Mouse (Mus musculus) liver, embryonic 13.5 days (tissue): ENCODE results near the gene Soga1. TPM values are rescaled to one million over a fixed set of nuclear protein-coding genes. Genes with fewer than 3 reads are reported as not detected.

Experiments
- ATAC-seq: fragments of 200-750 bp; cut with Nextera tagmentation; 2 replicates; pipeline ENCODE4 v1.8.0; 2017; ENCODE audit warnings: low read depth, mild to moderate bottlenecking, moderate number of reproducible peaks, moderate library complexity
- DNase-seq: peaks from one replicate; pipeline ENCODE4 v3.0.0; 2022
- H3K27ac ChIP-seq: fragments of 300-500 bp; sonication (generic); 2 replicates; pipeline ENCODE4 v1.5.1; 2015; ENCODE audit warnings: moderate library complexity, mild to moderate bottlenecking, inconsistent platforms
- H3K27me3 ChIP-seq: fragments of 300-500 bp; sonication (generic); 2 replicates; pipeline ENCODE4 v1.6.1; 2015; ENCODE audit warnings: mild to moderate bottlenecking, inconsistent platforms
- H3K36me3 ChIP-seq: fragments of 300-500 bp; sonication (generic); 2 replicates; pipeline ENCODE4 v1.6.1; 2015; ENCODE audit warnings: mild to moderate bottlenecking, inconsistent platforms
- H3K4me1 ChIP-seq: fragments of 300-500 bp; sonication (generic); replicated peaks from 2 replicates; pipeline ENCODE4 v1.6.1; 2015; ENCODE audit warnings: inconsistent platforms
- H3K4me2 ChIP-seq: fragments of 300-500 bp; sonication (generic); 2 replicates; pipeline ENCODE4 v1.6.1; 2015; ENCODE audit warnings: inconsistent platforms, mild to moderate bottlenecking, moderate library complexity
- H3K4me3 ChIP-seq: fragments of 300-500 bp; sonication (generic); replicated peaks from 2 replicates; pipeline ENCODE4 v1.5.1; 2015; ENCODE audit warnings: mild to moderate bottlenecking, inconsistent platforms
- H3K9ac ChIP-seq: fragments of 300-500 bp; sonication (generic); 2 replicates; pipeline ENCODE4 v1.6.1; 2015; ENCODE audit warnings: mild to moderate bottlenecking, inconsistent platforms
- H3K9me3 ChIP-seq: fragments of 300-500 bp; sonication (generic); replicated peaks from 2 replicates; pipeline ENCODE4 v1.6.1; 2016; ENCODE audit warnings: inconsistent platforms
- WGBS: fragments of 180-500 bp; shearing (Covaris S2); methylation state at CpG from one replicate; pipeline ENCODE4 v1.1.7; 2015; ENCODE audit not compliant: insufficient replicate concordance; 5-methylcytosine and 5-hydroxymethylcytosine counted together
- polyA plus RNA-seq: library from polyadenylated mRNA; unstranded; fragments of >200 nt; fragmentation: Nextera tagmentation; extraction: Ambion mirVana; gene quantifications from 2 replicates; pipeline ENCODE4 v1.2.1, GENCODE M21; 2015

The Soga1 gene
- polyA plus RNA-seq, 1 experiment from 2014 or later, result 1.8 TPM

DNA sequence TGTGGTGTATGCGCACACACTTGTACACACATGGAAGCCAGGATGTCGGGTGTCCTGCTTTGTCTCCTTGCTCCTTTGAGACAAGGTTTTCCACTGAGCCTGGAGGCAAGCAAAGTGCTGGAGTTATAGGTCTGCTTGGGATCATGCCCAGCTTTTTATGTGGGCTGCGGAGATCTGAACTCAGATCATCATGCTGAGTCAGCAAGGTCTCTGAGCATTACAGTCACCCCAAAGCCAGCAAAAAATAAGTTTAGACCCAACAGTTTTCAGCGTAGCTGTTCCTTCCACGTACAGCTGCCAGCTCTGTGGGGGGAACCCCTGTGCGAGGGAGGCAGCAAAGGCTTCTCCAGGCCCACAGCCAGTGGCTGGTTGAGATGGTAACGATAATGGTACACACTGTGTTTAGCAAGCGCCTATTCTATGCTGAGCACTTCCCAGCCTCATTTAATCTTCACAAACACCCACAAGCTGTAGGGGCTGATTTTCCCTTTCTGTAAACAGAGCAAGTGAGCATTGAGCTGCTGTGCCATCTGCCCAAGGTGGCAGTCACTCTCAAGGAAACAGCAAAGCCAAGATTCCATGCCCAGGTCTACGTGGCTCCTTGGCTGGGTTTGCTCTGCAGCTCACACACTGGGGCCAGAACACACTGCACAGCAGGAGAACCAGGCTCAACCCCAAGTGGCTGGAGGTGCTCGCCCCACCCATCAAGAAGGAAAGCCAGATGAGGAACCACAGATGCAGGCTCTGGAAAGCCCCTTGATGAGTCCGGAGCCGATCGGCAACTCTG is 30.5 kb downstream of the Soga1 start:
- no peak overlapping the region for H3K9ac ChIP-seq
- no peaks in the 10 kb centered on the region for H3K4me1 ChIP-seq
- 85% methylated on average over 13 of the region's 13 CpGs for WGBS
- ATAC-seq (no peak), DNase-seq (no peak)
- no peak overlapping the region for H3K4me3 ChIP-seq
- H3K4me2 ChIP-seq, result no peak overlapping the region
- no peaks in the 10 kb centered on the region for H3K9me3 ChIP-seq
- no peak overlapping the region for H3K27ac ChIP-seq
- no peaks in the 10 kb centered on the region for H3K27me3 ChIP-seq
- H3K36me3 ChIP-seq, result peaks cover 40% of the 10 kb centered on the region

DNA sequence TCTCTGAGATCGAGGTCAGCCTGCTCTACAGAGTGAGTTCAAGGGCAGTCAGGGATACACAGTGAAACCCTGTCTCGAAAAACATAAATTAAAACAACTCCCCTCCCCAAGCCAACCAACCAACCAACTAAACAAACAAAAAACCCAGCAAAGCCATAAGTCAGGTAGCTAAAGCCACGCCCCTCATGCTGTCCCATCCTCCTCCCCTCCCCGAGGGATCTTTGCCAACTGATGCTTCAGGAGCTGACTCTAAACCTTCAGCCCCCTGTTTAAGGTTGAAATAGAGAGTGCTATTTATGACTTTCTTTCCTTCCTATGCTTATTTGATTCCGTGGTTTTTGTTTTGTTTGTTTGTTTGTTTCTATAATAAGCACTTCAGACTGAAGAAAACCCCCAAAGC is 32.1 kb downstream of the Soga1 start:
- Histone ChIP-seq H3K9ac (no peak overlapping the region), H3K4me2 (no peak overlapping the region), H3K27ac (no peak overlapping the region), H3K27me3 (no peaks in the 10 kb centered on the region), H3K4me3 (no peak overlapping the region), H3K9me3 (no peaks in the 10 kb centered on the region), H3K4me1 (no peaks in the 10 kb centered on the region), H3K36me3 (peaks cover 35% of the 10 kb centered on the region)
- DNase-seq, result no peak
- WGBS, result 73% methylated on average over 5 of the region's 5 CpGs
- ATAC-seq, result no peak

DNA sequence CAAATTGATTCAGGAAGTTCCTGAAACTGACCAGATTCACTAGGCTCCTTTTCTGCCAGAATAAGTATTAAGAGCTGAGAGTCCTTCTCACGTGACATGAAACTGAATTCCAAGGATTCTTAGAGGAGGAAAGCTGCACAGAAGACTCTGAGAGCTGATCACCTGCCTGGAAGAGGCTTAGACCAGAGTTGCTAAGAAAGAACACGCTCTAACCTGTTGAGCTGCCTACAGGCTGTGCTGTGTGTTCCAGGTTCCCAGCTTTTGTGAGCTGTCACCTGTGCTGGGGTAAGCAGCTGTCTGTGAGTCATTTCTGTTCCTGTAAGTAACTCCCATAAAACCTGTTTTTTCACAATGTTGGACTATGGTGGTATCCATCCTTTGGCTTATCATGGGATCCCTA is 33.1 kb downstream of the Soga1 start:
- 69% methylated on average over 2 of the region's 2 CpGs for WGBS
- no peak for ATAC-seq
- H3K36me3 ChIP-seq, result peaks cover 33% of the 10 kb centered on the region

DNA sequence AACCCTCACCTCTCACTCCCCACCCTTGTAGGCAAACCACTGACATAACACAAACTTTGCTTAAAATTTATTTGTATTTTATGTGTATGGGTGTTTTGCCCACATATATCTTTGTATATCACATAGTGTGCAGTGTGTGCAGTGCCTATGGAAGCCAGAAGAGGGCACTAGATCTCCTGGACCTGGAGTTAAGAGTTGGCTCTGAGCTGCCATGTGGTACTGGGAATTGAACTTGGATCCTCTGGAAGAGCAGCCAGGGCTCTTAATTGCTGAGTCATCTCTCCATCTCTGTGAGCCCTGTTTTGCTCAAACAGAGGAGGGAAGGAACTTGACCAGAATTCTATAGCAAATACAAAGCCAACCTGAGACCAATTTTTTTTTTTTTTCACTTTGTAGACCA is 35.1 kb downstream of the Soga1 start:
- Histone ChIP-seq H3K4me1 (no peaks in the 10 kb centered on the region), H3K4me3 (no peak overlapping the region), H3K36me3 (peaks cover 47% of the 10 kb centered on the region)

More for the DNA sequence above, 33.1 kb downstream of the Soga1 start:
- Histone ChIP-seq H3K9ac (no peak overlapping the region), H3K27me3 (no peaks in the 10 kb centered on the region), H3K4me2 (no peak overlapping the region), H3K4me3 (no peak overlapping the region), H3K4me1 (no peaks in the 10 kb centered on the region), H3K27ac (no peak overlapping the region), H3K9me3 (no peaks in the 10 kb centered on the region)
- DNase-seq, result no peak

DNA sequence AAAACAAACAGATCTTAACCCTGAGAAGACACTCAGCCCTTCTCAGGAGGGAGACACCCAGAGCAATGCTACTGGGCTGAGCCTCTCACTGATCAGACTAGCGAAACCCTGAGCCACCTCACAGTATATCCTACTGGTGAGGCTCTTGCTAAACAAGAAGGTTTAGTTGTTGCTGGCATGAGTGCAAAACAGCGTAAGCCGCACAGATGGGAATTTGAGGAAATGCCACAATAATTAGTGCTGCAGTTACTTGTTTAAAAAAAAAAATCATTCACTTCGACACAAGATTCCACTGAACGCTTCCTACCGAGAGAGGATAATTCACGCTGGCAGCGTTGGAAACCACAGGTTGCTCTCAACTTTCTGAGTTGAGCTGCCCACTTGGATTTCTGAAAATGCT is 35.5 kb downstream of the Soga1 start:
- Histone ChIP-seq H3K4me2 (no peak overlapping the region), H3K4me3 (no peak overlapping the region), H3K4me1 (no peaks in the 10 kb centered on the region), H3K9me3 (no peaks in the 10 kb centered on the region), H3K9ac (no peak overlapping the region), H3K27ac (no peak overlapping the region), H3K27me3 (no peaks in the 10 kb centered on the region), H3K36me3 (peaks cover 44% of the 10 kb centered on the region)
- DNase-seq (no peak), ATAC-seq (no peak)
- WGBS, result 82% methylated on average over 8 of the region's 8 CpGs

More for the DNA sequence above, 35.1 kb downstream of the Soga1 start:
- DNase-seq (no peak), ATAC-seq (no peak)
- Histone ChIP-seq H3K27me3 (no peaks in the 10 kb centered on the region), H3K9me3 (no peaks in the 10 kb centered on the region), H3K4me2 (no peak overlapping the region), H3K9ac (no peak overlapping the region), H3K27ac (no peak overlapping the region)

DNA sequence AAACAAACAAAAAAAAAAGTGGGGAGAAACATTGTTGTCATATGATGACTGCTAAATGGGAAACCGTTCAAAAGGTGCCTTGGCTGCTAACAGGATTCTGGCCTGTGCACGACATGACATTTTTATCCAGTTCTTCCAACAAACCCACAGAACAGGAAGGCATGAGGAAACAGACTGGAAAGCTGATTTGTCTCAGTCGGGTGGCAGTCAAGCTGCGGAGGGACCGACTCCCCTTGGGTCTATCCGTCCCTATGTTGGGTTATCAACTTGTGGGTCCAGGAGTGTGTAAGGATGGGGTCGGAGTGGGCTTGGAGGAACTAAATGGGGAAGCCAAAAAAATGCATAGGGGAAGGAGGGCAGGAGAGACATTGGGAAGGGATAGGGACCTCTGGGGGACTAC is 37.6 kb downstream of the Soga1 start:
- H3K27me3 ChIP-seq, result no peaks in the 10 kb centered on the region
- H3K36me3 ChIP-seq, result peaks cover 44% of the 10 kb centered on the region
- ATAC-seq (no peak), DNase-seq (no peak)
- H3K9me3 ChIP-seq, result no peaks in the 10 kb centered on the region
- no peaks in the 10 kb centered on the region for H3K4me1 ChIP-seq
- no peak overlapping the region for H3K4me3 ChIP-seq
- no peak overlapping the region for H3K9ac ChIP-seq
- WGBS, result 35% methylated on average over 7 of the region's 7 CpGs
- H3K4me2 ChIP-seq, result no peak overlapping the region
- H3K27ac ChIP-seq, result no peak overlapping the region

DNA sequence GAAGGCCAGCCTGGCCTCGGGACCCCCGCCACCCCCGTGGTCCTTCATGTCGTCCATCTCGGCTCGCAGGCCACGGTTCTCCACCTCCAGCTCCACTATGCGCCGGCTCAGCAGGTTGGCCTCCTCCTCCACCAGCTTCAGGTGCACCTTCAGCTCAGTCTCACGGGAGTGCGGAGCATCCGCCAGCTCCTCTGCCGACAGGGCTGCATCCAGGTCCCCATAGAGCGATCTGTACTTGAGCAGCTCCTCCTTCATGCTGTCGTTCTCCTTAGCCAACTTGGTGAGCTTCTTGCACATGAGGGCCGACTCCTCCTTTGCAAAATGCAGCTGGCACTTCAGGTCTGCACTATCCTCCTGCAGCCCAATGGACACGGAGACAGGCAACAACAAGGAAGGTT is 38.4 kb downstream of the Soga1 start:
- Histone ChIP-seq H3K9ac (no peak overlapping the region), H3K4me3 (no peak overlapping the region), H3K4me1 (no peaks in the 10 kb centered on the region), H3K27ac (no peak overlapping the region), H3K36me3 (peaks cover 36% of the 10 kb centered on the region), H3K4me2 (no peak overlapping the region), H3K27me3 (no peaks in the 10 kb centered on the region), H3K9me3 (no peaks in the 10 kb centered on the region)
- 81% methylated on average over 17 of the region's 17 CpGs for WGBS
- ATAC-seq, result no peak
- no peak for DNase-seq

DNA sequence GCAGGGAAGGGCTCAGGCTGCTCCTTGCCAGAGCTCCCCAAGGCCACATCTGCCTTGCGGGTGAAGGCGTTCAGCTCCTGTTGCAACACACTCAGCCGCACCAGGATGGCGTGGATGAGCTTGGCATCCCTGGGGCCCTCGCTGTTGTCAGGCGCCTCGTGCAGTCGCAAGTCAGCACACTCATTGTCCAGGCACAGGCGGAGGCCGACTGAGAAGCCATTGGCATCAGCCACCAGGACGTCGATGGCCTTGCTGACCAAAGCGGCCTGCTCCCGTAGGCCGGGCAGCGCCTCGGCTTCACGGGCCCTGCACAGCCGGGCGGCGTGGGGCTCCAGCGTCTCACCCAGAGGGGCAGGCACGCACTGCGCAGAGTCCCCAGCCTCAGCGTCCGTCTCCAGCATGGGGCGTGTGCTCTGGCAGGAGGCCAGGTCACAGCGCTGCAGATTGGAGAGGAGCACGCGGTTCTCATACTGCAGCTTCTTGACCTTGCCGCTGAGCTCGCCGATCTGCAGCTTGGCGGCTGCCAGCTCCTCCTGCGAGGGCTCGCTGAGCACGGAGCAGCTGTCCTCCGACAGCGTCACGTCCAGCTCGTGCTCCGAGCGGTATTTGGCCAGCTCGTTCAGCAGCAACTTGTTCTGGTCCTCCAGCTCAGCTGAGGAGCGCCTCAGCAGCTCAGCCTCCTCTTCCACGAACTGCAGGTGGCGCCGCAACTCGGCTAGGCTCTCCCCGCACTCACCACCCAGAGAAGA is 39.0 kb downstream of the Soga1 start:
- ATAC-seq (no peak), DNase-seq (no peak)
- Histone ChIP-seq H3K9ac (no peak overlapping the region), H3K36me3 (peaks cover 36% of the 10 kb centered on the region), H3K27ac (no peak overlapping the region), H3K4me2 (no peak overlapping the region), H3K4me1 (no peaks in the 10 kb centered on the region), H3K4me3 (no peak overlapping the region), H3K9me3 (no peaks in the 10 kb centered on the region), H3K27me3 (no peaks in the 10 kb centered on the region)
- 84% methylated on average over 50 of the region's 50 CpGs for WGBS

DNA sequence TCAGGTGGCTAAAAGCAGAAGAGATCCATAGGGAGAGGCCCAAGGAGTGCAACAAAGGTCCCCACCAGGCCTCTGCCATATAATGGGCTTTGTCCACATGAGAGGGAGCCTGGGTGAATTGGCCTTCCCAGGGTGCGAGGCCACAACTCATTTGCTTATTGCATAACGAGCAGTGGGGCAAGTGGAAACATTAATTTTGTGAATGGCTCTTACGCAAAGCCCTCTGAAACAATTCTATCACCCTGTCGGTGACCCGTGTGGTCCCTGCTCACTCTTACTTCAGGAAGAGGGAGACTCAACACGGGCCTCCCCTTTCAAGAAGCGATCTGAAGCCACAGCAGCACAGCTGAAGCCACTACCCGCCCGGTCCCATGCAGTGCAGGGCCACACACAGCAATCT is 41.8 kb downstream of the Soga1 start:
- Histone ChIP-seq H3K4me1 (no peaks in the 10 kb centered on the region), H3K9ac (no peak overlapping the region), H3K36me3 (peaks cover 26% of the 10 kb centered on the region), H3K4me3 (no peak overlapping the region), H3K4me2 (no peak overlapping the region), H3K27me3 (no peaks in the 10 kb centered on the region), H3K9me3 (no peaks in the 10 kb centered on the region), H3K27ac (no peak overlapping the region)
- DNase-seq (no peak), ATAC-seq (no peak)
- WGBS, result 72% methylated on average over 9 of the region's 9 CpGs

DNA sequence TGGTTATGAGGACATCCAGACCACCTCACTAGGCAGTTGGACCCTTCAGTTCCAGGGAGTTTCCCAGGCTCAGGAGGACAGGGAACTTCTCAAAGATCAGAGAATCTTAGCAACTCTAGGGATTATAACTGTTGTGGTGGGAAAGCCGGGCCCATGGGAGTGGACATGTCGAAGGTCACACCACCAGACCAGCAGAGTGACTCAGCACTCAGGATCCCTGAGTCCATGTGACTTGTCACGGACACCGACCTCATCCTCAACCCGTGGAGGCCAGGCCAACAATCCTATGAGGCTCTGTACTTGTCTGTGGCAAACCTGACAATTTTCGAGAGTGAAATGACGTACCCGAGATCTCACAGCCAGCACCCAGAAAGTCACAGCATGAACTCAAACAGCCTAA is 42.7 kb downstream of the Soga1 start:
- no peaks in the 10 kb centered on the region for H3K9me3 ChIP-seq
- no peak overlapping the region for H3K9ac ChIP-seq
- peaks cover 26% of the 10 kb centered on the region for H3K36me3 ChIP-seq
- WGBS, result 80% methylated on average over 8 of the region's 8 CpGs
- H3K27me3 ChIP-seq, result no peaks in the 10 kb centered on the region
- no peaks in the 10 kb centered on the region for H3K4me1 ChIP-seq
- no peak overlapping the region for H3K4me2 ChIP-seq
- ATAC-seq (no peak), DNase-seq (no peak)
- no peak overlapping the region for H3K4me3 ChIP-seq
- no peak overlapping the region for H3K27ac ChIP-seq

DNA sequence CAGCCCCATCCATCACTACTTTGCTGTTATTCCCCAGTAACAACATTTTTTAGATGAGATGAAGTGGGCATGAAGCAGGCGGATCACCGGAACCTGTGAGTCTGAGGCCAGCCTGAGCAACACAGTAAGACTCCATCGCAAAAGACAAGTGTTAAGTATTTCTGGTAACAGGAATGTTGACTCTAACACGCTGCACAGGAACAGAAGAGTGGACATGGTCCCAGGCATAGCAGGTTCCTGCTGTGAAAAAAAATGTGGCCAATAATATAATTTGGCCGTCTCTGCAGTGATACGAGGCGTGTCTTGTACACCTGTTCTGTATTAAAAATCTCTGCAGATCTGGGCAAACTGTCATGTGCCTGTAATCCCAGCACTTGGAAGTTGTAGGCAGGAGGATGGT is 43.7 kb downstream of the Soga1 start:
- Histone ChIP-seq H3K27me3 (no peaks in the 10 kb centered on the region), H3K27ac (no peak overlapping the region), H3K9me3 (no peaks in the 10 kb centered on the region), H3K4me2 (no peak overlapping the region), H3K9ac (no peak overlapping the region), H3K36me3 (peaks cover 22% of the 10 kb centered on the region), H3K4me3 (no peak overlapping the region), H3K4me1 (peaks cover 7% of the 10 kb centered on the region)
- DNase-seq, result no peak
- WGBS, result 85% methylated on average over 7 of the region's 7 CpGs
- ATAC-seq, result no peak

DNA sequence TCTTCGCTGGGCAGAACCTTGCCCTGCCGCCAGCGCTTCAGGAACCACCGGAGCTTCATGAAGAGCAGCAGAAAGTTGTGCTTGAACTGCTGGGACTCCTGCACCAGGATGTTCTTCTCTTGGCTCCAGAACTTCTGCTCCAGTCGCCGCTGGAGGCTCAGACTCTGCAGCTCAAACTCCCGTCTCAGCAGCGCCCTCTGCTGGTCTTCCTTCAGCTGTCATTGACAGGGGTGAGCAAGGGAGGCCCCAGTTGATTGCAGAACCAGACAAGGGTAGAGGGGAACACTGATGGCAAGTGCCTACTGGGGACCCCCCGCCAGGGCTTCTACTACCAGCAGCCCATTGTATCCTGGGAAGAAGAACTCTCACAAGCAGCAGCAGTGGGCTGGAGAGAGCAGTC is 48.2 kb downstream of the Soga1 start:
- 33% methylated on average over 9 of the region's 9 CpGs for WGBS
- Histone ChIP-seq H3K9ac (no peak overlapping the region), H3K4me3 (no peak overlapping the region), H3K4me1 (peaks cover 50% of the 10 kb centered on the region), H3K27me3 (no peaks in the 10 kb centered on the region), H3K4me2 (no peak overlapping the region), H3K9me3 (no peaks in the 10 kb centered on the region), H3K27ac (no peak overlapping the region), H3K36me3 (peaks cover 52% of the 10 kb centered on the region)
- peak; percentile 71 for DNase-seq
- ATAC-seq, result no peak
